Mouse (Mus musculus) embryonic facial prominence, embryonic 15.5 days (tissue): Measurements from ENCODE around the gene Ccl11. TPM values are rescaled to one million over a fixed set of nuclear protein-coding genes. Genes with fewer than 3 reads are reported as not detected.

ENCODE experiments used
- ATAC-seq: fragments of 200-750 bp; cut with Nextera tagmentation; 2 replicates; pipeline ENCODE4 v1.8.0; 2017; ENCODE audit warnings: low read depth, moderate TSS enrichment; ENCODE audit not compliant: insufficient number of reproducible peaks, low FRiP score, low TSS enrichment
- H3K27ac ChIP-seq: fragments of 300-500 bp; sonication (generic); replicated peaks from 2 replicates; pipeline ENCODE4 v1.5.1; 2015; ENCODE audit warnings: mild to moderate bottlenecking, inconsistent platforms
- H3K27me3 ChIP-seq: fragments of 300-500 bp; sonication (generic); 2 replicates; pipeline ENCODE4 v1.6.1; 2015; ENCODE audit warnings: inconsistent platforms
- H3K36me3 ChIP-seq: fragments of 300-500 bp; sonication (generic); 2 replicates; pipeline ENCODE4 v1.6.1; 2015; ENCODE audit warnings: mild to moderate bottlenecking, inconsistent platforms
- H3K4me1 ChIP-seq: fragments of 300-500 bp; sonication (generic); 2 replicates; pipeline ENCODE4 v1.6.1; 2015; ENCODE audit warnings: inconsistent platforms
- H3K4me2 ChIP-seq: fragments of 300-500 bp; sonication (generic); replicated peaks from 2 replicates; pipeline ENCODE4 v1.6.1; 2015; ENCODE audit warnings: mild to moderate bottlenecking, inconsistent platforms
- H3K4me3 ChIP-seq: fragments of 300-500 bp; sonication (generic); replicated peaks from 2 replicates; pipeline ENCODE4 v1.5.1; 2015; ENCODE audit warnings: mild to moderate bottlenecking, inconsistent platforms
- H3K9ac ChIP-seq: fragments of 300-500 bp; sonication (generic); 2 replicates; pipeline ENCODE4 v1.6.1; 2015; ENCODE audit warnings: inconsistent platforms
- H3K9me3 ChIP-seq: fragments of 300-500 bp; sonication (generic); replicated peaks from 2 replicates; pipeline ENCODE4 v1.6.1; 2016; ENCODE audit warnings: inconsistent platforms
- WGBS: fragments of 180-500 bp; shearing (Covaris S2); methylation state at CpG from one replicate; pipeline ENCODE4 v1.1.7; 2015; 5-methylcytosine and 5-hydroxymethylcytosine counted together
- polyA plus RNA-seq: library from polyadenylated mRNA; unstranded; fragments of >200 nt; fragmentation: Nextera tagmentation; extraction: Ambion mirVana; gene quantifications from 2 replicates; pipeline ENCODE4 v1.2.1, GENCODE M21; 2015

Gene Ccl11
- polyA plus RNA-seq, 1 experiment from 2014 or later = 6.9 TPM

- Histone ChIP-seq H3K27me3 (no peaks in the 10 kb centered on the region), H3K4me1 (peaks cover 16% of the 10 kb centered on the region; the same call in 1 of the 2 replicates), H3K4me2 (no peak overlapping the region), H3K27ac (no peak overlapping the region), H3K36me3 (no peaks in the 10 kb centered on the region), H3K9ac (no peak overlapping the region), H3K9me3 (no peaks in the 10 kb centered on the region), H3K4me3 (no peak overlapping the region)
- WGBS = 77% methylated on average over 2 of the region's 2 CpGs
- no peak for ATAC-seq
Measured at GRCm38 (mm10) chr11:82030171-82030570, 27.5 kb upstream of the Ccl11 start.

- H3K36me3 ChIP-seq = no peaks in the 10 kb centered on the region
- H3K9me3 ChIP-seq = no peaks in the 10 kb centered on the region
- no peak overlapping the region for H3K4me2 ChIP-seq
- no peaks in the 10 kb centered on the region for H3K27me3 ChIP-seq
- H3K4me1 ChIP-seq = peaks cover 21% of the 10 kb centered on the region
- no peak overlapping the region for H3K4me3 ChIP-seq
- peak overlapping the region; percentile 49; the same call in 1 of the 2 replicates for H3K27ac ChIP-seq
- no peak overlapping the region for H3K9ac ChIP-seq
- no peak for ATAC-seq
Measured at GRCm38 (mm10) chr11:82032136-82032535, 25.5 kb upstream of the Ccl11 start.

GRCm38 (mm10) chr11:82032678-82033344 lies 24.8 kb upstream of the Ccl11 start:
- peak overlapping the region; percentile 49 for H3K27ac ChIP-seq
- peak; percentile 59; the same call in 1 of the 2 replicates for ATAC-seq
- 29% methylated on average over 8 of the region's 8 CpGs for WGBS

GRCm38 (mm10) chr11:82034446-82034845 lies 23.2 kb upstream of the Ccl11 start:
- no peak for ATAC-seq
- no peaks in the 10 kb centered on the region; the same call in 1 of the 2 replicates for H3K27me3 ChIP-seq
- peaks cover 21% of the 10 kb centered on the region for H3K4me1 ChIP-seq
- 75% methylated on average over 7 of the region's 7 CpGs for WGBS
- no peak overlapping the region for H3K4me3 ChIP-seq
- no peaks in the 10 kb centered on the region for H3K36me3 ChIP-seq
- H3K9me3 ChIP-seq = no peaks in the 10 kb centered on the region
- H3K4me2 ChIP-seq = no peak overlapping the region
- H3K27ac ChIP-seq = no peak overlapping the region
- no peak overlapping the region for H3K9ac ChIP-seq

More at GRCm38 (mm10) chr11:82032678-82033344, 24.8 kb upstream of the Ccl11 start:
- no peaks in the 10 kb centered on the region for H3K36me3 ChIP-seq
- H3K9ac ChIP-seq = no peak overlapping the region
- no peak overlapping the region for H3K4me3 ChIP-seq
- no peaks in the 10 kb centered on the region for H3K9me3 ChIP-seq
- no peak overlapping the region for H3K4me2 ChIP-seq
- no peaks in the 10 kb centered on the region; the same call in 1 of the 2 replicates for H3K27me3 ChIP-seq
- H3K4me1 ChIP-seq = peaks cover 21% of the 10 kb centered on the region

- H3K36me3 ChIP-seq = no peaks in the 10 kb centered on the region
- H3K9ac ChIP-seq = no peak within 1 kb of the TSS
- H3K9me3 ChIP-seq = no peaks in the 10 kb centered on the region
- H3K4me3 ChIP-seq = no peak within 1 kb of the TSS
- 20% methylated on average over 5 of the region's 5 CpGs for WGBS
- no peak within 1 kb of the TSS for H3K4me2 ChIP-seq
- no peak within 1 kb of the TSS for H3K27ac ChIP-seq
- H3K4me1 ChIP-seq = peaks cover 21% of the 10 kb centered on the region
- H3K27me3 ChIP-seq = peaks cover 3% of the 10 kb centered on the region; the same call in 1 of the 2 replicates
- ATAC-seq = peak; percentile 72
Measured at GRCm38 (mm10) chr11:82035356-82035755, 22.3 kb upstream of the Ccl11 start, which contains the start of gene Ccl2. Ccl2 (plus strand) TSS chr11:82035571.

GRCm38 (mm10) chr11:82035857-82036256 lies 21.8 kb upstream of the Ccl11 start:
- Histone ChIP-seq H3K9ac (no peak overlapping the region), H3K4me2 (no peak overlapping the region), H3K36me3 (no peaks in the 10 kb centered on the region), H3K9me3 (no peaks in the 10 kb centered on the region), H3K4me3 (no peak overlapping the region), H3K4me1 (peaks cover 21% of the 10 kb centered on the region), H3K27ac (no peak overlapping the region), H3K27me3 (peaks cover 3% of the 10 kb centered on the region; the same call in 1 of the 2 replicates)
- WGBS = 80% methylated on average over 2 of the region's 2 CpGs
- ATAC-seq = no peak

GRCm38 (mm10) chr11:82038535-82038934 lies 19.1 kb upstream of the Ccl11 start, which contains the start of gene Gm17268:
Gm17268 (minus strand) TSS chr11:82038562.
- H3K9me3 ChIP-seq = no peaks in the 10 kb centered on the region
- no peak within 1 kb of the TSS for H3K27ac ChIP-seq
- H3K9ac ChIP-seq = no peak within 1 kb of the TSS
- no peak within 1 kb of the TSS for H3K4me2 ChIP-seq
- ATAC-seq = no peak
- H3K4me3 ChIP-seq = no peak within 1 kb of the TSS
- no peaks in the 10 kb centered on the region for H3K36me3 ChIP-seq
- H3K27me3 ChIP-seq = peaks cover 3% of the 10 kb centered on the region; the same call in 1 of the 2 replicates
- 43% methylated on average over 2 of the region's 2 CpGs for WGBS
- peaks cover 9% of the 10 kb centered on the region for H3K4me1 ChIP-seq

- Histone ChIP-seq H3K4me3 (no peak overlapping the region), H3K27me3 (peaks cover 3% of the 10 kb centered on the region; the same call in 1 of the 2 replicates), H3K4me1 (peaks cover 9% of the 10 kb centered on the region), H3K9ac (no peak overlapping the region), H3K27ac (no peak overlapping the region), H3K4me2 (no peak overlapping the region), H3K36me3 (no peaks in the 10 kb centered on the region), H3K9me3 (no peaks in the 10 kb centered on the region)
- no peak for ATAC-seq
- 57% methylated on average over 3 of the region's 3 CpGs for WGBS
Measured at GRCm38 (mm10) chr11:82039132-82039660, 18.4 kb upstream of the Ccl11 start.

- H3K4me3 ChIP-seq = no peak overlapping the region
- H3K36me3 ChIP-seq = no peaks in the 10 kb centered on the region
- no peak for ATAC-seq
- peaks cover 3% of the 10 kb centered on the region; the same call in 1 of the 2 replicates for H3K27me3 ChIP-seq
- no peak overlapping the region for H3K9ac ChIP-seq
- H3K27ac ChIP-seq = no peak overlapping the region
- no peak overlapping the region for H3K4me2 ChIP-seq
- no peaks in the 10 kb centered on the region for H3K9me3 ChIP-seq
- no peaks in the 10 kb centered on the region for H3K4me1 ChIP-seq
- 73% methylated on average over 4 of the region's 4 CpGs for WGBS
Measured at GRCm38 (mm10) chr11:82041671-82042080, 15.9 kb upstream of the Ccl11 start.

GRCm38 (mm10) chr11:82045471-82045870 lies 12.2 kb upstream of the Ccl11 start, which contains the start of gene Ccl7:
Ccl7 (plus strand) TSS chr11:82045712.
- Histone ChIP-seq H3K9me3 (no peaks in the 10 kb centered on the region), H3K4me3 (no peak within 1 kb of the TSS), H3K36me3 (no peaks in the 10 kb centered on the region), H3K9ac (no peak within 1 kb of the TSS), H3K4me1 (no peaks in the 10 kb centered on the region), H3K27ac (no peak within 1 kb of the TSS), H3K4me2 (no peak within 1 kb of the TSS), H3K27me3 (0 out of 2 replicates have a peak, but pooled peaks cover 2% of the 10 kb centered on the region)
- ATAC-seq = no peak
- 65% methylated on average over 3 of the region's 3 CpGs for WGBS

- Histone ChIP-seq H3K9me3 (no peaks in the 10 kb centered on the region), H3K4me1 (no peaks in the 10 kb centered on the region), H3K27ac (no peak overlapping the region), H3K36me3 (no peaks in the 10 kb centered on the region), H3K27me3 (0 out of 2 replicates have a peak, but pooled peaks cover 2% of the 10 kb centered on the region), H3K4me3 (no peak overlapping the region), H3K4me2 (no peak overlapping the region), H3K9ac (no peak overlapping the region)
- WGBS = 19% methylated on average over 6 of the region's 6 CpGs
- ATAC-seq = no peak
Measured at GRCm38 (mm10) chr11:82047746-82048415, 9.7 kb upstream of the Ccl11 start.
